Mouse (Mus musculus) midbrain, embryonic 10.5 days (tissue): Measurements from ENCODE around the gene Trpm6. TPM values are rescaled to one million over a fixed set of nuclear protein-coding genes. Genes with fewer than 3 reads are reported as not detected.

Experiments used
- DNase-seq: peaks from one replicate; pipeline ENCODE4 v3.0.0-alpha.2; 2017; ENCODE audit warnings: low spot score
- H3K27ac ChIP-seq: fragments of 300-500 bp; sonication (generic); replicated peaks from 2 replicates; pipeline ENCODE4 v1.5.1; 2016; ENCODE audit warnings: mild to moderate bottlenecking
- H3K27me3 ChIP-seq: fragments of 300-500 bp; sonication (generic); 2 replicates; pipeline ENCODE4 v1.6.1; 2016; ENCODE audit warnings: low read depth, mild to moderate bottlenecking; ENCODE audit not compliant: poor library complexity, severe bottlenecking
- H3K36me3 ChIP-seq: fragments of 300-500 bp; sonication (generic); 2 replicates; pipeline ENCODE4 v1.6.1; 2016; ENCODE audit warnings: mild to moderate bottlenecking, moderate library complexity
- H3K4me1 ChIP-seq: fragments of 300-500 bp; sonication (generic); 2 replicates; pipeline ENCODE4 v1.6.1; 2016
- H3K4me3 ChIP-seq: fragments of 300-500 bp; sonication (generic); 2 replicates; pipeline ENCODE4 v1.5.1; 2016; ENCODE audit warnings: mild to moderate bottlenecking, moderate library complexity
- H3K9me3 ChIP-seq: fragments of 300-500 bp; sonication (generic); replicated peaks from 2 replicates; pipeline ENCODE4 v1.6.1; 2016; ENCODE audit warnings: mild to moderate bottlenecking
- WGBS: fragments of 180-500 bp; shearing (Covaris S2); methylation state at CpG from one replicate; pipeline ENCODE4 v1.1.7; 2016; 5-methylcytosine and 5-hydroxymethylcytosine counted together
- polyA plus RNA-seq: library from polyadenylated mRNA; unstranded; fragments of >200 nt; fragmentation: Nextera tagmentation; extraction: Ambion mirVana; gene quantifications from 2 replicates; pipeline ENCODE4 v1.2.1, GENCODE M21; 2016

Gene Trpm6
- polyA plus RNA-seq, 1 experiment from 2014 or later = 0.38 TPM

DNA sequence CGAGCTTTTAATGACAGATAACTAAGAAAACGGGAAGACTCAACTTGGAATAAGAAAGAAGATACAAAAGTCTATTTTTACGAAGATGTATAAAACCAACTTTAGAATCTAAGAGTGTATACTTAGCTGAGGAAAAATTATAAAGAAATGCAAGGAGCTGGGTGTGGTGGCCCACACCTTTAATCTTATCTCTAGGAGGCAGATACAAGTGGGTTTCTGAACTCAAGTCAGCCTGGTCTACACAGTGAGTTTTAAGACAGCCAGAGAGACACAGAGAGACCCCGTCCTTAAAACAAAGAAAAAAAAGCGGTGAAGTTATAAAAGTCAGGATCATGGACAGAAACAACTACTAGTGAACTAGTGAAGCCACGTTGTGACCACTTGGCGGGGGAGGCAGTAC lies 10.6 kb upstream of the Trpm6 start:
- 87% methylated on average over 7 of the region's 7 CpGs for WGBS
- Histone ChIP-seq H3K36me3 (no peaks in the 10 kb centered on the region), H3K27me3 (no peaks in the 10 kb centered on the region), H3K4me3 (no peak overlapping the region), H3K9me3 (no peaks in the 10 kb centered on the region), H3K27ac (no peak overlapping the region), H3K4me1 (no peaks in the 10 kb centered on the region)
- no peak for DNase-seq

DNA sequence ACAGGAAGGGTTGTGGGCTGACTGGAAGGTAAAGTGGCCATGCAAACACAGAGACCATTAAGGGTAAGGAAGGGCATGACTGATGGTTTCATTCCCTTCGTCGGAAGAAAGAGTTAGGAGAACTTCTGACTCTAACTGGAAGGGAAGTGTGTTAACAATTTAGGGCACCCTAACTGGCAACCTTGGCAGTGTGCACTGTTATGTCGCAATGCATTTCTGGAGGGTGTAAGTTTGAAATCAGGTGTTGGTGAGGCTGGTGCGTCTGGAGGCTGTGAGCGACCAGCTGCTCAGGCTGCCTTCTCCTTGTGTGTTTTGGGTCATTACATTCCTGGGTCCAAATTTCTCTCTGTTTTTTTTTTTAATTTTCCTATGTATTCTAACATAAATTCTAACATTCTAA lies 5.8 kb upstream of the Trpm6 start:
- H3K36me3 ChIP-seq = no peaks in the 10 kb centered on the region
- DNase-seq = no peak
- no peak overlapping the region for H3K27ac ChIP-seq
- no peaks in the 10 kb centered on the region for H3K4me1 ChIP-seq
- no peak overlapping the region for H3K4me3 ChIP-seq
- 86% methylated on average over 5 of the region's 5 CpGs for WGBS
- peaks cover 4% of the 10 kb centered on the region for H3K27me3 ChIP-seq
- H3K9me3 ChIP-seq = no peaks in the 10 kb centered on the region

- Histone ChIP-seq H3K9me3 (no peaks in the 10 kb centered on the region), H3K27ac (no peak overlapping the region), H3K27me3 (peaks cover 24% of the 10 kb centered on the region), H3K4me3 (no peak overlapping the region), H3K4me1 (peaks cover 9% of the 10 kb centered on the region), H3K36me3 (no peaks in the 10 kb centered on the region)
- 91% methylated on average over 5 of the region's 5 CpGs for WGBS
- no peak for DNase-seq
These were observed 3.0 kb upstream of the Trpm6 start for GRCm38 (mm10) chr19:18746576-18747340.

GRCm38 (mm10) chr19:18747379-18747778 lies 2.4 kb upstream of the Trpm6 start:
- 88% methylated on average over 4 of the region's 4 CpGs for WGBS
- Histone ChIP-seq H3K27ac (no peak overlapping the region), H3K4me1 (peaks cover 9% of the 10 kb centered on the region), H3K27me3 (peaks cover 24% of the 10 kb centered on the region), H3K9me3 (no peaks in the 10 kb centered on the region), H3K4me3 (no peak overlapping the region), H3K36me3 (no peaks in the 10 kb centered on the region)
- no peak for DNase-seq

DNA sequence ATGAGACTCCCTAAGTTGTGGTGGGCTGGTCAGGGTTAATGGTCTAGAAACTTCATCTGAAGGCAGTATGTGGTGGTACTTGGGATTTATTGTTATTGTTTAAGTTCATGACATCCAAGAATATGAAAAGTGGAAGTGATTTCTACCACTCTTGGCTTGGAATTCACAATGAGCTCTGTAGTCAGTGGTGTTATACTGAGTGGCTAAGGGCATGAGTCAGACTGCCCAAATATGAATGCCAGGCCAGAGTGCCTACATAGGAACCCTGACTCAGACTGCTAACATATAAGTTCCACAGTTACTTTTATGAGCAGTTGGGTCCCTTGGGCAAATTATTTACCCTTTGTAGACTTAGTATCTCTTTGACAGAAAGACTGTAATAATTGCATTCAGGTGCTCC lies 7.4 kb downstream of the Trpm6 start:
- no peaks in the 10 kb centered on the region for H3K9me3 ChIP-seq
- no peak for DNase-seq
- H3K4me1 ChIP-seq = peaks cover 15% of the 10 kb centered on the region
- H3K27ac ChIP-seq = no peak overlapping the region
- no peaks in the 10 kb centered on the region for H3K36me3 ChIP-seq
- H3K27me3 ChIP-seq = no peaks in the 10 kb centered on the region
- no peak overlapping the region for H3K4me3 ChIP-seq

- Histone ChIP-seq H3K27ac (no peak overlapping the region), H3K9me3 (no peaks in the 10 kb centered on the region), H3K4me3 (no peak overlapping the region), H3K27me3 (no peaks in the 10 kb centered on the region), H3K36me3 (no peaks in the 10 kb centered on the region), H3K4me1 (peaks cover 15% of the 10 kb centered on the region)
- WGBS = 42% methylated on average over 4 of the region's 4 CpGs
- DNase-seq = no peak
These were observed 7.9 kb downstream of the Trpm6 start for GRCm38 (mm10) chr19:18757706-18758105.

GRCm38 (mm10) chr19:18758269-18758668 lies 8.5 kb downstream of the Trpm6 start:
- Histone ChIP-seq H3K4me3 (no peak overlapping the region), H3K27me3 (no peaks in the 10 kb centered on the region), H3K36me3 (no peaks in the 10 kb centered on the region), H3K9me3 (no peaks in the 10 kb centered on the region), H3K4me1 (peaks cover 15% of the 10 kb centered on the region), H3K27ac (peak overlapping the region; percentile 4; the same call in 1 of the 2 replicates)
- peak; percentile 33 for DNase-seq
- 30% methylated on average over 6 of the region's 6 CpGs for WGBS

DNA sequence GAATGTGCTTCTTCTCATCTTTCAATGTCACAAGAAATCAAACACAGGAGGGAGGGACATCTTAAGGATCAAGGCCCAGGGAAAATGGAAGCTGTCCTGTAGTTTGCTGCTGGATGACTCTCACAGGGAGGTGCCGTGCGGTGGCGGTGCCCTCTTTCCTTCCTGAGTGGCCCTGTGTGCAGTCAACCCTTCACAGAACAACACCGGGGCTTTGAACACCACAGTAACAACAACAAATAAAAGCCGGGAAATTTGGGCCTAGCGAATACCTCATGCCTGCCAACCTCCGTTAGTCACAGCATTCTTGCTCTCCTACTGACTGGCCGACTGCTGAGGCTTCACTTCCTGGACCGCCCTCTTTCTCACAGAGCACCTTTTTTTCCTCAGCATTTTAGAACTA lies 9.1 kb downstream of the Trpm6 start:
- Histone ChIP-seq H3K4me1 (peaks cover 15% of the 10 kb centered on the region), H3K4me3 (no peak overlapping the region), H3K27ac (peak overlapping the region; percentile 58; the same call in 1 of the 2 replicates), H3K36me3 (no peaks in the 10 kb centered on the region), H3K9me3 (no peaks in the 10 kb centered on the region), H3K27me3 (no peaks in the 10 kb centered on the region)
- 26% methylated on average over 9 of the region's 9 CpGs for WGBS
- peak; percentile 51 for DNase-seq

DNA sequence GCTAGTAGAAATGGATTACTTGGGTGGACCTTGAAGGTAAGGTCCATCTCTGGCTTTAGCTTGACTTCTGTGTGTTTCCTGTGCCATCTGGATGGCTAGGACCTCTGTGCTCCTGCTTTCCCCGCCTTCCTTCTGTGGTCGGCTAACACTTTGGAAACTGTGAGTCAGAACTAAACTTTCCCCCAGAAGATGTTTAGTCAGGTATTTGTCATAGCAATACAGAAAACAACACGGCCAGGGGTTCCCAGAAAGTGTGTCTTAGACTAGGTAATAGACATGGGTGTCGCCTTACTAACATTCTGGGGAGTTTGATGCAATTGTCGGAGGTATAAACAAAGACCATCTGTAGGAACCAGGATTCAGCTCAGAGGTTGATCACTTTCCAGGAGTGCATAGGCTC lies 16.6 kb downstream of the Trpm6 start:
- Histone ChIP-seq H3K9me3 (no peaks in the 10 kb centered on the region), H3K4me1 (no peaks in the 10 kb centered on the region), H3K36me3 (no peaks in the 10 kb centered on the region), H3K27me3 (no peaks in the 10 kb centered on the region), H3K4me3 (no peak overlapping the region), H3K27ac (no peak overlapping the region)
- WGBS = 83% methylated on average over 5 of the region's 5 CpGs
- DNase-seq = no peak

DNA sequence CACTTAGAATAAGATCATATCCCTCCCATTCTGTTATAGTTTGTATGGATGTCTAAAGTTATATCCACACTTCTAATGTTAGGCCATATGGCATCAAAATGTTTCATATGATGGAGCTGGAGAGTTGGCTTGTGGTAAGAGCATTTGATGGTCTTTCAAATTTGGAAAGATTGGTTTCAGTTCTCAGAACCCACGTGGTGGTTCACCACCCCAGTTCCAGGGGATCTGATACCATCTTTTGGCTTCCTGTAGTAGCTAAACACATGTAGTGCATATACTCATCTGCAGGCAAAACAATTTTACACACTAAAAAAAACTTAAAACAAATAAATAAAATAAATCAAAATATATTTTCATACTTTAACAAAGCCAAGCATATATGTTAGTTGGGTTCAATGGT lies 21.3 kb downstream of the Trpm6 start:
- DNase-seq = no peak
- H3K27me3 ChIP-seq = no peaks in the 10 kb centered on the region
- H3K9me3 ChIP-seq = no peaks in the 10 kb centered on the region
- no peak overlapping the region for H3K27ac ChIP-seq
- H3K36me3 ChIP-seq = no peaks in the 10 kb centered on the region
- no peaks in the 10 kb centered on the region for H3K4me1 ChIP-seq
- WGBS = 67% methylated on average over 1 of the region's 1 CpGs
- no peak overlapping the region for H3K4me3 ChIP-seq

- DNase-seq = no peak
- H3K4me1 ChIP-seq = no peaks in the 10 kb centered on the region
- no peaks in the 10 kb centered on the region for H3K9me3 ChIP-seq
- no peak overlapping the region for H3K27ac ChIP-seq
- 87% methylated on average over 1 of the region's 1 CpGs for WGBS
- H3K4me3 ChIP-seq = no peak overlapping the region
- H3K36me3 ChIP-seq = no peaks in the 10 kb centered on the region
- no peaks in the 10 kb centered on the region for H3K27me3 ChIP-seq
These were observed 21.8 kb downstream of the Trpm6 start for GRCm38 (mm10) chr19:18771561-18771960.

DNA sequence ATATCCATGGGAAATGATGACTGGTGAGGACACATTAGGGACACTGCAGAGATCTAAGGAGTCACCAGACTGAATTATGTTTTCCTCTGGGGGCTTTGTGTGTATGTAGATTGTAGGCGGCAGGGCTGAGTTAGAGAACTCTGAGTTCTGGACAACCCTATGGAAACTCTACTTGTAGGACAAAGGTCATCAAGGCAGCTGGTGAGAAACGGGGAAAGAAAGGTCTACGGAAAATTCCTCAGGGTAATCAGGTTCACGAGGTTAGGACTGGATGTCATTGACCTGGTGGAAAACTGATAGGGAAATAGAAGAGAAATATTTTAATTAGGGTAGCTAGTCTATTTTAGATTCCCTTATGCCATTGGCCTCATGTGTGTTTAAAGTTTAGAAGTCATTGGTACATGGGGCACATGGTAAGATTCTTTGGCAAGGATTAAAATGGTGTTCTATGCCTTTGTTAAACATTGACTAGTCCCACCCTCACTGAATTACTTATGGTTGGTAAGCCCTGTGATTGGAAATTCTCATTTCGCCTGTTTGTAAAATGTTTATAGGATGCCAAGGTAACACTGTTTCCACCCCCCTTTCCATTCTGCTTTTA lies 23.2 kb downstream of the Trpm6 start:
- H3K4me1 ChIP-seq = no peaks in the 10 kb centered on the region
- DNase-seq = no peak
- H3K36me3 ChIP-seq = no peaks in the 10 kb centered on the region
- H3K9me3 ChIP-seq = no peaks in the 10 kb centered on the region
- H3K4me3 ChIP-seq = no peak overlapping the region
- H3K27ac ChIP-seq = no peak overlapping the region
- 87% methylated on average over 5 of the region's 5 CpGs for WGBS
- no peaks in the 10 kb centered on the region for H3K27me3 ChIP-seq

DNA sequence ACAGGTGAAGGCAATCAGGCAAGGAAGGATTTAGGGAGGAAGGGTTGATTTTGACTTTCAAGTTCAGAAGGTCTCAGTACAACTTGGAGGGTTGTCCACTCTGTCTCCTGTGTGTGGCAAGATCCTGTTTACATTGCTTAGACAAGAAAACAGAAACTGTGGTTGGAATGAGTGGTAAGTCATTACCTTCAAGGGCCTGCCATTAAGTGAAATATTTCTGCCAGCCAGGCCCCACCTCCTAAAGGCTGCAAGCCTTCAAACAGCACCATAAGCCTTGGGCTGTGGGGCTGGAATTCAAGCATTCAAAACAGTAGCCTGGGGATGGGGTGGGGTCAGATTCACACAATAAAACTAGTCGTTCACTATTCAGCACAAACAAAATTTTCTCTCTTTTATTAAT lies 24.3 kb downstream of the Trpm6 start:
- no peaks in the 10 kb centered on the region for H3K36me3 ChIP-seq
- no peaks in the 10 kb centered on the region for H3K27me3 ChIP-seq
- no peaks in the 10 kb centered on the region for H3K9me3 ChIP-seq
- WGBS = 67% methylated on average over 1 of the region's 1 CpGs
- no peaks in the 10 kb centered on the region for H3K4me1 ChIP-seq
- DNase-seq = no peak
- no peak overlapping the region for H3K4me3 ChIP-seq
- no peak overlapping the region for H3K27ac ChIP-seq
